Mouse (Mus musculus) MEL (cell line): Measurements from ENCODE around the gene Plxnb1.

Source experiments
- CTCF ChIP-seq, 3 experiments: IDR thresholded peaks in 2 of 3; conservative IDR thresholded peaks in 1 of 3; 2 replicates each; pipeline ENCODE4 v1.5.1; 2011 to 2012; ENCODE audit warnings: low read length in 3 of 3, low read depth in 2 of 3, mild to moderate bottlenecking in 2 of 3, improper control_type of control experiment in 1 of 3, inconsistent platforms in 1 of 3, mixed read lengths in 1 of 3, moderate library complexity in 1 of 3; ENCODE audit not compliant: control insufficient read depth in 1 of 3, insufficient read depth in 1 of 3, poor library complexity in 1 of 3, severe bottlenecking in 1 of 3
- E2F4 ChIP-seq: IDR thresholded peaks from 2 replicates; pipeline ENCODE4 v1.6.1; 2011; ENCODE audit warnings: low read depth, low read length, improper control_type of control experiment, borderline replicate concordance
- GATA1 ChIP-seq: IDR thresholded peaks from 2 replicates; pipeline ENCODE4 v1.6.1; 2011; ENCODE audit warnings: low read depth, low read length, improper control_type of control experiment
- NRF1 ChIP-seq: IDR thresholded peaks from 2 replicates; pipeline ENCODE4 v1.6.1; 2014; ENCODE audit warnings: low read depth, mild to moderate bottlenecking, inconsistent platforms, low read length, improper control_type of control experiment, moderate library complexity; ENCODE audit not compliant: poor library complexity, insufficient read depth, severe bottlenecking
- POLR2A ChIP-seq, 2 experiments: IDR thresholded peaks; 2 replicates each; pipeline ENCODE4 v1.6.1; 2011 to 2012; ENCODE audit warnings: low read length in 2 of 2, mild to moderate bottlenecking in 2 of 2, control low read depth in 1 of 2, improper control_type of control experiment in 1 of 2, low read depth in 1 of 2, moderate library complexity in 1 of 2; ENCODE audit not compliant: control insufficient read depth in 1 of 2, insufficient read depth in 1 of 2, poor library complexity in 1 of 2
- POLR2AphosphoS2 ChIP-seq: IDR thresholded peaks from 2 replicates; pipeline ENCODE4 v1.6.1; 2011; ENCODE audit warnings: low read length, improper control_type of control experiment
- TCF12 ChIP-seq: IDR thresholded peaks from 2 replicates; pipeline ENCODE4 v1.6.1; 2014; ENCODE audit warnings: low read depth, mild to moderate bottlenecking, inconsistent platforms, low read length, improper control_type of control experiment, moderate library complexity
- ZC3H11A ChIP-seq: IDR thresholded peaks from 2 replicates; pipeline ENCODE4 v1.6.1; 2012; ENCODE audit warnings: low read depth, mild to moderate bottlenecking, inconsistent platforms, low read length, improper control_type of control experiment

GRCm38 (mm10) chr9:109051651-109052489 is 43.3 kb upstream of the Plxnb1 start:
- no peak for TF ChIP-seq CTCF (IDR thresholded peaks at IDR 0.05 in 2 of 3, conservative IDR thresholded peaks at IDR 0.05 in 1 of 3; ENCODE audit: control insufficient read depth in 1 of 3, insufficient read depth in 1 of 3, low read depth in 2 of 3, low read length in 3 of 3, poor library complexity in 1 of 3, severe bottlenecking in 1 of 3)
- no peak for TF ChIP-seq POLR2A (IDR thresholded peaks at IDR 0.05; ENCODE audit: control insufficient read depth in 1 of 2, insufficient read depth in 1 of 2, low read depth in 1 of 2, low read length in 2 of 2, poor library complexity in 1 of 2)
- no peak for TF ChIP-seq ZC3H11A
- no peak for TF ChIP-seq NRF1
- TF ChIP-seq E2F4 = no peak
- no peak for TF ChIP-seq POLR2AphosphoS2
- TF ChIP-seq GATA1 = no peak
- TF ChIP-seq TCF12 = no peak
